Mouse (Mus musculus): ENCODE data around the gene Rps6kl1.

DNA sequence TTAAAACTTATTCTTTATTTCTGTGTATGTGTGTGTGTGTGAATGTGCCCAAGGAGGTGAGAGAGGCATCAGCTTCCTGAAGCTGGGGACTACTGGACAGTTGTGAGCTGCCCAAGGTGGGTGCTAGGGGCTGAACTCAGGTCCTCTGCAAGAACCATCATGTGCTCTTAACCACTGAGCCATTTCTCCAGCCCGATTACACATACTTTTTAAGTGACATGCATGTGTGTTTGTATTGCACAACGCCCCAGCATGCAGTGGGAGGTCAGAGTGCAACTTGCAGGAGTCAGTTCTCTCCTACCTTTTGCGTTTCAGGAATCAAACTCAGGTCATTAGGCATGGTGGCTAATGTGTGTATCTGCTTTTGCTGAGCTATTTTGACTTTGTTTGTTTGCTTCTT, 1.9 kb upstream of the Rps6kl1 start:
- no peak for TF ChIP-seq CTCF (IDR thresholded peaks at IDR 0.05; ENCODE audit: low read depth, low read length)
- no peak for TF ChIP-seq POLR2A (IDR thresholded peaks at IDR 0.05; ENCODE audit: extremely low read depth, insufficient read depth, low read length)

All from liver, adult 2 months (tissue).